Mouse (Mus musculus): ENCODE results near the gene Xlr5c. TPM values are rescaled to one million over a fixed set of nuclear protein-coding genes. Genes with fewer than 3 reads are reported as not detected.
"Not testable (repeated sequence)": the region's sequence is repeated elsewhere in the genome, so short reads cannot be mapped to it uniquely, and the experiment has no call there.

The Xlr5c gene
- polyA plus RNA-seq, 1 experiment from 2014 or later: not detected

DNA sequence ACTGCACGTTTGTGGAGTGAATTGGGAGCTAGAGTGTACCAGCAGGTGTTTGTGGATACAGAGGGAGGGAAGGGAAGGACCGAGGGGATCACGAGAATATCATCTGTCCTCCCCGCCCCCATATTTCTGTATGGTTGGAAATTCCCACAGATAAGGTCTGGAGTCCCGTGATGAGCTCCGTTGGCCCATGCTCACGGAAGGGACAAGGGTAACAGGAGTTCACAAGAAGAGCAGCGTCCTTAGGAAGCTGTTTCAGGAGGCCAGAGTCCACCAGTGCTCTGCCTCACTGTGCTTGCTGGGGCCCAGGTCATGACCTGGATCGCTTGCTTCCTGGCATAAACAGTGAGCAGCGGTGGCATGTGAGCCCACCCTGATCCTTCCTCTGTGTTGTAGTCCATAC, 3.0 kb upstream of the Xlr5c start:
- not testable (repeated sequence) for H3K36me3 ChIP-seq (ENCODE audit: control insufficient read depth, insufficient read depth, low read length); H3K27ac ChIP-seq (ENCODE audit: low read length); H3K4me1 ChIP-seq (ENCODE audit: control insufficient read depth, insufficient read depth, low read length); H3K27me3 ChIP-seq (ENCODE audit: control insufficient read depth, insufficient read depth, low read depth, low read length); H3K4me3 ChIP-seq (ENCODE audit: low read depth, low read length); H3K9ac ChIP-seq (ENCODE audit: low read depth, low read length); H3K9me3 ChIP-seq (replicated peaks; ENCODE audit: control insufficient read depth, low read length, poor library complexity, severe bottlenecking); ATAC-seq; H3K4me2 ChIP-seq (ENCODE audit: low read length)
- 77% methylated on average over 8 of the region's 10 CpGs for WGBS

- WGBS: 92% methylated on average over 14 of the region's 14 CpGs
- not testable (repeated sequence) for H3K27me3 ChIP-seq (ENCODE audit: control insufficient read depth, insufficient read depth, low read depth, low read length); H3K9ac ChIP-seq (ENCODE audit: low read depth, low read length); H3K4me3 ChIP-seq (ENCODE audit: low read depth, low read length); H3K27ac ChIP-seq (ENCODE audit: low read length); H3K9me3 ChIP-seq (replicated peaks; ENCODE audit: control insufficient read depth, low read length, poor library complexity, severe bottlenecking); ATAC-seq; H3K36me3 ChIP-seq (ENCODE audit: control insufficient read depth, insufficient read depth, low read length); H3K4me2 ChIP-seq (ENCODE audit: low read length); H3K4me1 ChIP-seq (ENCODE audit: control insufficient read depth, insufficient read depth, low read length)
These were observed 27.5 kb downstream of the Xlr5c start, which contains the start of gene Xlr3c for GRCm38 (mm10) chrX:73265270-73265669. Xlr3c (minus strand) TSS chrX:73265390.

- not testable (repeated sequence) for H3K27ac ChIP-seq (ENCODE audit: low read length); H3K9me3 ChIP-seq (replicated peaks; ENCODE audit: control insufficient read depth, low read length, poor library complexity, severe bottlenecking); H3K4me3 ChIP-seq (ENCODE audit: low read depth, low read length); H3K9ac ChIP-seq (ENCODE audit: low read depth, low read length); H3K4me2 ChIP-seq (ENCODE audit: low read length); ATAC-seq; H3K4me1 ChIP-seq (ENCODE audit: control insufficient read depth, insufficient read depth, low read length); H3K27me3 ChIP-seq (ENCODE audit: control insufficient read depth, insufficient read depth, low read depth, low read length); H3K36me3 ChIP-seq (ENCODE audit: control insufficient read depth, insufficient read depth, low read length)
- WGBS: 87% methylated on average over 1 of the region's 2 CpGs
These were observed 30.3 kb downstream of the Xlr5c start for GRCm38 (mm10) chrX:73262428-73262827.

DNA sequence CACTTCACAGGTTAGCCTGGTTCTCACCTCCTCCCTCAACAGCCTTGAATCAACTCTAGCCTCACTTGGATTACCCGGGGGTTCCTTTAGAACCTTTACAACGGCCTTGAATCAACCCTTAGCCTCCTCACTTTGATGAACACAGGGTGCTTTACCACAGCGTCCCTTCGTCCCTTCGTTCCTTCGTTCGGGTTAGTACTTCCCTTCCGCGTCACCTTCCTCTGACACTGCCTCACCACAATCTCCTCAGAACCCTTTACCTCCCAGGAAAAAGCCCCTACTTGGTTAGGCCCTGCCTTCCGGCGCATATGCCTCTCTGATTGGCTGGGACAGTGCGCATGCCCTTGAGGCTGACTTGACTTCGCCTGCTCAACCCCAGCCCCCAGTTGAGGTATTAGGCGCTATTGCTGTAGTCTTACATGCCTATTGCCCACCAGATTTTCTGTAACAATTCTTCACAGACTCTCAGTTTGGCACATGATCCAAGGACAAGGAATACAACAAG, 49.9 kb downstream of the Xlr5c start, which contains the start of gene Xlr4c:
Gene Xlr4c, minus strand, starts transcription at position 310 of the 505 bp plus-strand sequence.
- ATAC-seq; H3K4me1 ChIP-seq (ENCODE audit: control insufficient read depth, insufficient read depth, low read length); H3K9ac ChIP-seq (ENCODE audit: low read depth, low read length); H3K36me3 ChIP-seq (ENCODE audit: control insufficient read depth, insufficient read depth, low read length); H3K4me2 ChIP-seq (ENCODE audit: low read length); H3K27ac ChIP-seq (ENCODE audit: low read length); H3K27me3 ChIP-seq (ENCODE audit: control insufficient read depth, insufficient read depth, low read depth, low read length); H3K9me3 ChIP-seq (replicated peaks; ENCODE audit: control insufficient read depth, low read length, poor library complexity, severe bottlenecking); H3K4me3 ChIP-seq (ENCODE audit: low read depth, low read length): not testable (repeated sequence)
- WGBS: 81% methylated on average over 10 of the region's 14 CpGs

Other genes starting within 250 kb of the Xlr5c start
- 5.5 and 5.6 TPM in 2 replicates for gene Pnma3, start 228.2 kb downstream of the Xlr5c start, polyA plus RNA-seq (2015; fragmentation: Nextera tagmentation; extraction: Ambion mirVana)
- gene Xlr4a, start 210.5 kb downstream of the Xlr5c start, polyA plus RNA-seq (2015; fragmentation: Nextera tagmentation; extraction: Ambion mirVana): 0.46 and 0.58 TPM in 2 replicates
- gene Xlr3a, start 195.9 kb downstream of the Xlr5c start, polyA plus RNA-seq (2015; fragmentation: Nextera tagmentation; extraction: Ambion mirVana): 5.3 and 6.5 TPM in 2 replicates
- 2.5 TPM in 2 replicates for gene Gm14685, start 175.9 kb downstream of the Xlr5c start, polyA plus RNA-seq (2015; fragmentation: Nextera tagmentation; extraction: Ambion mirVana)
- gene Xlr5b, start 144.2 kb downstream of the Xlr5c start, polyA plus RNA-seq (2015; fragmentation: Nextera tagmentation; extraction: Ambion mirVana): not detected in 2 replicates
- gene DXBay18, start 143.5 kb downstream of the Xlr5c start, polyA plus RNA-seq (2015; fragmentation: Nextera tagmentation; extraction: Ambion mirVana): 1.6 and 2.1 TPM in 2 replicates
- not detected in 2 replicates for gene Spin2d, start 116.0 kb downstream of the Xlr5c start, polyA plus RNA-seq (2015; fragmentation: Nextera tagmentation; extraction: Ambion mirVana)
- 13.1 and 13.7 TPM in 2 replicates for gene Xlr3b, start 100.8 kb downstream of the Xlr5c start, polyA plus RNA-seq (2015; fragmentation: Nextera tagmentation; extraction: Ambion mirVana)
- 0.48 and 0.80 TPM in 2 replicates for gene Xlr4b, start 78.6 kb downstream of the Xlr5c start, polyA plus RNA-seq (2015; fragmentation: Nextera tagmentation; extraction: Ambion mirVana)
- 35.1 and 37.5 TPM in 2 replicates for gene F8a, start 64.7 kb downstream of the Xlr5c start, polyA plus RNA-seq (2015; fragmentation: Nextera tagmentation; extraction: Ambion mirVana)
- 0.32 TPM in 1 of 2 replicates, not detected in the other for gene Xlr4c, start 49.8 kb downstream of the Xlr5c start, polyA plus RNA-seq (2015; fragmentation: Nextera tagmentation; extraction: Ambion mirVana)
- gene Xlr3c, start 27.6 kb downstream of the Xlr5c start, polyA plus RNA-seq (2015; fragmentation: Nextera tagmentation; extraction: Ambion mirVana): not detected in 2 replicates
- not detected in 2 replicates for gene Xlr5a, start within 50 bp of the Xlr5c start, polyA plus RNA-seq (2015; fragmentation: Nextera tagmentation; extraction: Ambion mirVana)
- not detected in 2 replicates for gene Gm45015, start 43.9 kb upstream of the Xlr5c start, polyA plus RNA-seq (2015; fragmentation: Nextera tagmentation; extraction: Ambion mirVana)
- gene Zfp275, start 49.6 kb upstream of the Xlr5c start, polyA plus RNA-seq (2015; fragmentation: Nextera tagmentation; extraction: Ambion mirVana): 10.8 and 11.0 TPM in 2 replicates
- 0.08 and 0.11 TPM in 2 replicates for gene Gm18336, start 105.8 kb upstream of the Xlr5c start, polyA plus RNA-seq (2015; fragmentation: Nextera tagmentation; extraction: Ambion mirVana)
- 2.2 and 2.5 TPM in 2 replicates for gene Zfp92, start 118.1 kb upstream of the Xlr5c start, polyA plus RNA-seq (2015; fragmentation: Nextera tagmentation; extraction: Ambion mirVana)
- gene Trex2, start 142.4 kb upstream of the Xlr5c start, polyA plus RNA-seq (2015; fragmentation: Nextera tagmentation; extraction: Ambion mirVana): not detected in 2 replicates
- gene Haus7, start 166.1 kb upstream of the Xlr5c start, polyA plus RNA-seq (2015; fragmentation: Nextera tagmentation; extraction: Ambion mirVana): 68.9 and 70.9 TPM in 2 replicates
- 16.5 and 17.9 TPM in 2 replicates for gene Bgn, start 190.6 kb upstream of the Xlr5c start, polyA plus RNA-seq (2015; fragmentation: Nextera tagmentation; extraction: Ambion mirVana)
- gene Atp2b3, start 210.1 kb upstream of the Xlr5c start, polyA plus RNA-seq (2015; fragmentation: Nextera tagmentation; extraction: Ambion mirVana): 7.9 and 8.0 TPM in 2 replicates

Data from midbrain, embryonic 16.5 days (tissue).